Mouse (Mus musculus): Measurements from ENCODE around the gene Camk1d.

DNA sequence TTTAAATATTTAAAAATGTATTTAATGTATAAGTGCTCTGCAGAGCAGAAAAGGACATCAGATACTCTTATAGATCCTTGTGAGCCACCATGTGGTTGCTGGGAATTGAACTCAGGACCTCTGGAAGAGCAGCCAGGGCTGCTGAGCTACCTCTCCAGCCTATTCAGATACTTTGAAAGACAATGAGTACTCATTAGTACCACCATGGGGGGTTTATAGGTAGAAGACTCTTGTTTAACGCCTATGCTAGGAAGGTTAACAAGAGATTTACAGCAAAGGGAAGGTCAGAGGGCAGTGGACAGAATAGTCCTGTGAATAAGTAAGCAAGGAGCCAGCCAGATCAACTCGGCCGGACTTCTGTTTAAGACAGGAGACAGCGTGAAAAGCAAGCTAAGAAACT is 357.3 kb downstream of the Camk1d start:
- TF ChIP-seq CTCF (IDR thresholded peaks at IDR 0.05; ENCODE audit: borderline replicate concordance, insufficient read depth, low read depth, low read length), result no peak
- no peak for TF ChIP-seq POLR2A (IDR thresholded peaks at IDR 0.05; ENCODE audit: borderline replicate concordance, insufficient read depth, low read length)
